Mouse (Mus musculus): ENCODE results near the gene Poc1b.

DNA sequence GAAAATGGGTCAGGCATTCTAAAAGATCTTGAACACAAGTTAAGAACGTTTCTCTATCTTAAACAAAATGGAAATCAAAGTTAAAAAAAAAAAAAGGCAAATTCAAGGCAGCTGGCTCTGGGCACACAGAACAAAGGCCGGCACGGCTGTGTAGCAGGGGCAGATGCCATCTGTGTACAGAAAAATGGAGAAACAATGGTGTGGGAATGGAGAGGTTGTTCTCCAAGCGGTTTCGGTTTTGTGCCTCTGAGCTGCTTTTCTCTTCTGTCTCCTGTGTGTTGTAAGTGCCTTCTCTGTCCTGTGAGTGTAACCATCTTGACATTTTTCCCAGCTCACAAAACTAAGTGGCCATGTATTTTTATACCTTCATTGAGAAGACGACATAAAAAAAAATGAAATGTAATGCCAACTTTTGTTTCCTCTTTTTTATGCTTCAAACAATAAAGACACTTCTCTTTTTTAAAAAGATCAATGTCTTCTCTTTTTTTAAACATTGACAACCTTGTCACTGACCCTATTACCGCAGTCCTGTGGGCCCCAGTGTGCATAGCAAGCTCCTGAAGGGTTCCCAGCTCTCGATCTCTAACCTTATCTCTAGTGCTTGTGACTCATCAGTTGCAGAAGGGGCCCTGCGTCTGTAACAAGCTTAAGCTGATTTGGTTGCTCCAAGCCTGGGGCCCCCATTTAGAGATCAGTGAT is 90.9 kb downstream of the Poc1b start:
- TF ChIP-seq CTCF (IDR thresholded peaks at IDR 0.05; ENCODE audit: low read depth, low read length) = no peak
- TF ChIP-seq POLR2AphosphoS5 (IDR thresholded peaks at IDR 0.05; ENCODE audit: insufficient replicate concordance, low read depth, low read length) = no peak
- TF ChIP-seq GATA1 (IDR thresholded peaks at IDR 0.05; ENCODE audit: borderline replicate concordance, low read length) = no peak
- TF ChIP-seq TAL1 (conservative IDR thresholded peaks at IDR 0.05; ENCODE audit: low read depth, low read length) = no peak
- no peak for TF ChIP-seq GATA2 (IDR thresholded peaks at IDR 0.05; ENCODE audit: borderline replicate concordance, low read depth, low read length)

All from G1E (cell line).